13 mouse cellular contexts compared by ENCODE assay signal in genomic region chr5:111929180-111929990, GRCm38 (mm10).
A peak's percentile ranks its signal among the peaks of the same experiment; 100 is the strongest.
DNase-seq lines count a peak whose midpoint lies in the region; ATAC-seq and TF ChIP-seq lines count a peak whose summit lies in the region.
"Had no signal": no experiment of that assay in that cellular context is flagged by ENCODE, and none has a peak within 500 bp of the region (broad histone marks: within the 10 kb centered on the region; RNA-seq: fewer than 3 reads in every experiment).

No protein-coding gene starts in this region.

- H3K4me3 ChIP-seq in hindbrain, embryonic 11.5 days (ENCODE audit: low read depth, low read length), result no peak overlapping the region
- no peak overlapping the region for H3K4me3 ChIP-seq in hindbrain, embryonic 16.5 days (ENCODE audit: low read length)
- no peak overlapping the region for H3K4me3 ChIP-seq in midbrain, embryonic 12.5 days
- H3K4me3 ChIP-seq in midbrain, postnatal 0 days (ENCODE audit: low read depth, low read length), result no peak overlapping the region
- H3K4me3 ChIP-seq in embryonic facial prominence, embryonic 11.5 days (ENCODE audit: low read depth, low read length), result no peak overlapping the region
- H3K4me3 ChIP-seq: forebrain, embryonic 12.5 days; neural tube, embryonic 15.5 days had no signal

- no peaks in the 10 kb centered on the region for H3K36me3 ChIP-seq in hindbrain, embryonic 11.5 days (ENCODE audit: control insufficient read depth, insufficient read depth, low read length)
- no peaks in the 10 kb centered on the region for H3K36me3 ChIP-seq in hindbrain, embryonic 16.5 days (ENCODE audit: control insufficient read depth, insufficient read depth, low read length)
- no peaks in the 10 kb centered on the region for H3K36me3 ChIP-seq in midbrain, embryonic 12.5 days
- no peaks in the 10 kb centered on the region for H3K36me3 ChIP-seq in midbrain, postnatal 0 days (ENCODE audit: insufficient read depth, low read length)
- H3K36me3 ChIP-seq in embryonic facial prominence, embryonic 11.5 days (replicated peaks; ENCODE audit: control insufficient read depth, insufficient read depth, low read depth, low read length), result no peaks in the 10 kb centered on the region
- H3K36me3 ChIP-seq: forebrain, embryonic 12.5 days; G1E; neural tube, embryonic 15.5 days had no signal

- peak; percentile 44 for DNase-seq in hindbrain, embryonic 11.5 days (ENCODE audit: low spot score)
- no peak for DNase-seq in midbrain, postnatal 0 days (ENCODE audit: low spot score)
- peak; percentile 29 for DNase-seq in embryonic facial prominence, embryonic 11.5 days (ENCODE audit: low spot score)
- peak; percentile 38 for DNase-seq in retina, postnatal 1 day
- DNase-seq in c-Kit-positive CD71-positive TER-119-positive erythroid progenitor cells, embryonic 14.5 days (ENCODE audit: low spot score), result no peak
- DNase-seq: cerebellum, postnatal 14 days; lung, postnatal 14 days; thymus, adult 2 months had no signal

- H3K4me1 ChIP-seq in hindbrain, embryonic 11.5 days (replicated peaks; ENCODE audit: control insufficient read depth, insufficient read depth, low read length), result peaks cover 13% of the 10 kb centered on the region
- H3K4me1 ChIP-seq in hindbrain, embryonic 16.5 days (ENCODE audit: control insufficient read depth, insufficient read depth, low read depth, low read length), result no peaks in the 10 kb centered on the region
- H3K4me1 ChIP-seq in midbrain, embryonic 12.5 days, result peaks cover 22% of the 10 kb centered on the region
- peaks cover 12% of the 10 kb centered on the region; the same call in 1 of the 2 replicates for H3K4me1 ChIP-seq in midbrain, postnatal 0 days (ENCODE audit: insufficient read depth, low read length)
- no peaks in the 10 kb centered on the region for H3K4me1 ChIP-seq in embryonic facial prominence, embryonic 11.5 days (ENCODE audit: control insufficient read depth, insufficient read depth, low read length)

- 22% methylated on average over 15 of the region's 15 CpGs for WGBS in hindbrain, embryonic 11.5 days
- WGBS in hindbrain, embryonic 16.5 days, result 25% methylated on average over 15 of the region's 15 CpGs
- WGBS in midbrain, embryonic 12.5 days, result 20% methylated on average over 15 of the region's 15 CpGs
- WGBS in midbrain, postnatal 0 days, result 29% methylated on average over 15 of the region's 15 CpGs
- WGBS in embryonic facial prominence, embryonic 11.5 days, result 31% methylated on average over 15 of the region's 15 CpGs

- H3K9me3 ChIP-seq in hindbrain, embryonic 11.5 days (ENCODE audit: control insufficient read depth, low read length), result no peaks in the 10 kb centered on the region
- no peaks in the 10 kb centered on the region for H3K9me3 ChIP-seq in hindbrain, embryonic 16.5 days (ENCODE audit: control insufficient read depth, low read length)
- no peaks in the 10 kb centered on the region for H3K9me3 ChIP-seq in midbrain, embryonic 12.5 days
- 0 out of 2 replicates have a peak, but pooled peaks cover 3% of the 10 kb centered on the region for H3K9me3 ChIP-seq in midbrain, postnatal 0 days (ENCODE audit: low read length)
- no peaks in the 10 kb centered on the region for H3K9me3 ChIP-seq in embryonic facial prominence, embryonic 11.5 days (replicated peaks; ENCODE audit: control insufficient read depth, low read length)
- H3K9me3 ChIP-seq: neural tube, embryonic 15.5 days had no signal

- H3K27ac ChIP-seq in hindbrain, embryonic 11.5 days (ENCODE audit: low read depth, low read length), result no peak overlapping the region
- H3K27ac ChIP-seq in hindbrain, embryonic 16.5 days (ENCODE audit: low read depth, low read length), result no peak overlapping the region
- H3K27ac ChIP-seq in midbrain, embryonic 12.5 days (replicated peaks), result peak overlapping the region; percentile 46
- H3K27ac ChIP-seq in midbrain, postnatal 0 days (ENCODE audit: low read depth, low read length), result no peak overlapping the region
- H3K27ac ChIP-seq in embryonic facial prominence, embryonic 11.5 days (replicated peaks; ENCODE audit: low read depth, low read length), result no peak overlapping the region
- H3K27ac ChIP-seq: forebrain, embryonic 12.5 days; neural tube, embryonic 15.5 days had no signal

- no peak overlapping the region for H3K4me2 ChIP-seq in hindbrain, embryonic 11.5 days (replicated peaks; ENCODE audit: low read depth, low read length)
- no peak overlapping the region for H3K4me2 ChIP-seq in hindbrain, embryonic 16.5 days (ENCODE audit: low read length)
- H3K4me2 ChIP-seq in midbrain, embryonic 12.5 days (replicated peaks), result no peak overlapping the region; the same call in 1 of the 2 replicates
- H3K4me2 ChIP-seq in midbrain, postnatal 0 days (ENCODE audit: low read depth, low read length, poor library complexity, severe bottlenecking), result no peak overlapping the region
- H3K4me2 ChIP-seq in embryonic facial prominence, embryonic 11.5 days (ENCODE audit: low read depth, low read length), result no peak overlapping the region
- H3K4me2 ChIP-seq: forebrain, embryonic 12.5 days; neural tube, embryonic 15.5 days had no signal

- H3K27me3 ChIP-seq in hindbrain, embryonic 11.5 days (ENCODE audit: control insufficient read depth, insufficient read depth, low read length), result no peaks in the 10 kb centered on the region
- no peaks in the 10 kb centered on the region; the same call in 1 of the 2 replicates for H3K27me3 ChIP-seq in hindbrain, embryonic 16.5 days (replicated peaks; ENCODE audit: control insufficient read depth, insufficient read depth, low read length)
- peaks cover 14% of the 10 kb centered on the region; the same call in 1 of the 2 replicates for H3K27me3 ChIP-seq in midbrain, embryonic 12.5 days
- no peaks in the 10 kb centered on the region for H3K27me3 ChIP-seq in midbrain, postnatal 0 days (ENCODE audit: insufficient read depth, low read length)
- no peaks in the 10 kb centered on the region for H3K27me3 ChIP-seq in embryonic facial prominence, embryonic 11.5 days (ENCODE audit: control insufficient read depth, insufficient read depth, low read length)

- no peak for TF ChIP-seq CTCF in midbrain, postnatal 0 days (IDR thresholded peaks at IDR 0.05)

- ATAC-seq in hindbrain, embryonic 11.5 days (ENCODE audit: low FRiP score), result no peak
- ATAC-seq in hindbrain, embryonic 16.5 days, result no peak
- no peak for ATAC-seq in midbrain, embryonic 12.5 days (ENCODE audit: low FRiP score, low read depth)
- ATAC-seq in midbrain, postnatal 0 days (ENCODE audit: low FRiP score), result no peak
- no peak for ATAC-seq in embryonic facial prominence, embryonic 11.5 days (replicated peaks; ENCODE audit: insufficient number of reproducible peaks, low FRiP score, low TSS enrichment, low read depth)

- H3K9ac ChIP-seq in hindbrain, embryonic 11.5 days (ENCODE audit: low read depth, low read length), result peak overlapping the region; percentile 43; the same call in 1 of the 2 replicates
- H3K9ac ChIP-seq in hindbrain, embryonic 16.5 days (ENCODE audit: low read depth, low read length), result no peak overlapping the region
- no peak overlapping the region for H3K9ac ChIP-seq in midbrain, embryonic 12.5 days (replicated peaks)
- H3K9ac ChIP-seq in midbrain, postnatal 0 days (replicated peaks; ENCODE audit: low read length, poor library complexity, severe bottlenecking), result no peak overlapping the region
- no peak overlapping the region for H3K9ac ChIP-seq in embryonic facial prominence, embryonic 11.5 days (replicated peaks; ENCODE audit: low read length)
- H3K9ac ChIP-seq: forebrain, embryonic 12.5 days; neural tube, embryonic 15.5 days had no signal

Comparison
In these comparisons a context has a peak if more than half of its experiments do, and no peak if none do; other contexts are left out.
1. DNase-seq: peak in hindbrain, embryonic 11.5 days (single experiment), embryonic facial prominence, embryonic 11.5 days (single experiment) and retina, postnatal 1 day (single experiment); none in midbrain, postnatal 0 days (single experiment) and c-Kit-positive CD71-positive TER-119-positive erythroid progenitor cells, embryonic 14.5 days (single experiment).